Mouse (Mus musculus) adrenal gland, adult 18-20 months (tissue): ENCODE measurements around the gene Nup35. TPM values are rescaled to one million over a fixed set of nuclear protein-coding genes. Genes with fewer than 3 reads are reported as not detected.

Experiments used
- DNase-seq, 2 experiments: peaks; one replicate each; pipeline ENCODE4 v3.0.0; 2021 to 2022; ENCODE audit warnings: low spot score in 2 of 2
- microRNA-seq, 2 experiments: library from miRNA; unstranded; fragments of <30 nt; microRNA quantifications; one replicate each; pipeline ENCODE4 v1.2.0; 2021; ENCODE audit warnings: borderline number of aligned reads in 2 of 2
- total RNA-seq, 2 experiments: library from RNA; stranded (reverse); gene quantifications; 1 replicate in 1 of 2; 2 replicates in 1 of 2; pipeline ENCODE4 v1.2.3; 2021

Gene Nup35
- total RNA-seq, 2 experiments from 2014 or later, result 16.5 to 27.4 TPM

GRCm38 (mm10) chr2:80632336-80633026 lies 15.4 kb downstream of the Nup35 start:
- no peak for DNase-seq

GRCm38 (mm10) chr2:80638364-80639241 lies 21.6 kb downstream of the Nup35 start:
- peak; percentile 93 to 94 for DNase-seq

- DNase-seq, result no peak
Measured at GRCm38 (mm10) chr2:80639398-80639797, 22.4 kb downstream of the Nup35 start.

DNA sequence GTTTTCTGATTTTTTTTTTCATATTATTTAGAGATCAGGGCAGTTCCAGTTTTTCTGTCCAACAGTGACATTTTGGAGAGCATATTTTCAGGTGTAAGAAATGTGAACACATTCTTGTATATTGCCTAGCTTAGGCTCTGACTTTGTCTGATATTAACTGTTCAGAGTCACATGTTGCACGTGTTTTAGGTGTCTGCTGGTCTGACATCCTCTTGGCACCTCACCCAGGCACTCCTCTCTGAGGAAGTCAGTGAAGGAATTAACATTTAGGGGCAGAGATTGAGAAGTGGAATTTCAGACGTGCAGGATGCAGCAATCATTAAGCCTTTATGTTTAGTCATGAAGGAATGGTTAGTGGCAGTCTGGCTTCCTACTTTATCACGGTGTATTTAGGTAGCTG lies 22.8 kb downstream of the Nup35 start:
- no peak for DNase-seq

GRCm38 (mm10) chr2:80661414-80661813 lies 44.4 kb downstream of the Nup35 start:
- DNase-seq, result no peak

GRCm38 (mm10) chr2:80662682-80663081 lies 45.6 kb downstream of the Nup35 start:
- no peak for DNase-seq

- DNase-seq, result no peak
Measured at GRCm38 (mm10) chr2:80667396-80667964, 50.4 kb downstream of the Nup35 start.

GRCm38 (mm10) chr2:80669868-80670666 lies 53.0 kb downstream of the Nup35 start:
- no peak for DNase-seq

DNA sequence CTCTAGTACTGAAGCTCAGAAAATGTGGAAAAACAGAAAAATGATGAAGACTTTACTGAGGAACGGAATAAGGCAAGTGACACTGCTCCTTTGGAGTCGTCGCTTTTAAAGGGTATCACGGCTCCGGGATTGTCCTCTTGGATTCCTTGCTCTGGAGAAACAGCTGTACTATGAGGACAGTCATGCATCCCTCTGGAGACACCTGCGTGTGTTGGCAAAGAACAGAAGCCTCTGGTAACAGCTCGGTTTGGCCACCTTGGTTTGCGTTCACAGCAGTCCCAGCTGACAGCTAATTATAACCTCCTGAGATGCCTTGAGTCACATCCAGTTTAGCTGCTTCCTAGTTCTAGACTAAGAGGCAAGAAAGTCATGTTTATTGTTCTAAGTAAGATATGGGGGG lies 61.8 kb downstream of the Nup35 start:
- DNase-seq, result no peak

DNA sequence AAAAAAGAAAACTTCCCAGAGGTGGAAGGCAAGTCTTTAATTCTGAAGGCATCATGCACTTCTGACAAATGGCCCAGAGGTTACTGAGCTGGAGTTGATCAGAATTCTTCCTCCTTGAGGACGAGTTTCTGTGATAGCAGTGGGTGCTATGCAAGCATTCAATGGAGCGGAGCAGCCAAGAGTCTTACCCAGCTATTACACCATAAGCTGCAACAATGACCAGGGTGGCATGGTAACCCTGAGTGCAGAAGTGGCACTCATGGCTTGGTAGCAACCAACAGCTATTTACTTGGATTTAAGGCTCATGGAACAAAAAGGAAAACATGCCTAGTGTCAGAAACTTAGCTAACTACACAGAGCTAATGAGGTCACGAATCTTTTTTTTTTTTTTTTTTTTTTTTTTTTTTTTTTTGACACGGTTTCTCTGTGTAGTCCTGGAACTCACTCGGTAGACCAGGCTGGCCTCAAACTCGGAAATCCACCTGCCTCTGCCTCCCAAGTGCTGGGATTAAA lies 66.7 kb downstream of the Nup35 start:
- no peak for DNase-seq

GRCm38 (mm10) chr2:80684396-80685071 lies 67.5 kb downstream of the Nup35 start:
- no peak for DNase-seq

DNA sequence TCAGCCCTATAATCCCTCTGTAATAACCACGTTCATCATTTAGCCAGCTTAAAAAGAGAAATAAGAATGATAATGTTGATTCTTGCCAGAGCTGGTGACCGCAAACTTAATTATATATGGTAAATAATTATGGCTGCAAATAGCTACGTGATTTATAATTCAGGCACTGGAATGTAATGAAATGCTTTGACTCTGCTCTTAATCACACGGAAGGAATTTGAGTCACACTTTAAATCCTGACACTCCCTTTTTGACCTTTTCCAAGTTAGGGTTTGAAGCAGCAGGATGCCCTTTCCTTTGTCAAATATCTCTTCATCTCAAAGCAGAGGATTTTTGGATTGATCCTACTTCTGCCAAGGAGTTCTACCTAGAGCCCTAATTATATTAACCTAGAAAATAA lies 71.2 kb downstream of the Nup35 start:
- DNase-seq, result no peak

- no peak for DNase-seq
Measured at GRCm38 (mm10) chr2:80707429-80707828, 90.4 kb downstream of the Nup35 start.

Small RNAs within 50 kb of the gene (microRNA-seq; reads per million reads assigned to microRNA genes)
- gene Mir684-1, result 0 reads per million in 2 experiments

Other genes with a start within 250 kb of the Nup35 start
- 100 to 1,000 TPM in 1 of 2 experiments, 1 to 10 TPM in 1; 3.9 to 181 TPM for gene Frzb, start 169.6 kb upstream of the Nup35 start, total RNA-seq
- 100 to 1,000 TPM; 116 to 178 TPM for gene Nckap1, start 35.9 kb upstream of the Nup35 start, total RNA-seq
- 10 to 100 TPM; 10.9 to 20.3 TPM for gene Dusp19, start 191 bp upstream of the Nup35 start, total RNA-seq